Mouse (Mus musculus): ENCODE data around the gene Nme4. TPM values are rescaled to one million over a fixed set of nuclear protein-coding genes. Genes with fewer than 3 reads are reported as not detected.

Gene Nme4
- polyA plus RNA-seq, 1 experiment from 2014 or later: 57.6 TPM

DNA sequence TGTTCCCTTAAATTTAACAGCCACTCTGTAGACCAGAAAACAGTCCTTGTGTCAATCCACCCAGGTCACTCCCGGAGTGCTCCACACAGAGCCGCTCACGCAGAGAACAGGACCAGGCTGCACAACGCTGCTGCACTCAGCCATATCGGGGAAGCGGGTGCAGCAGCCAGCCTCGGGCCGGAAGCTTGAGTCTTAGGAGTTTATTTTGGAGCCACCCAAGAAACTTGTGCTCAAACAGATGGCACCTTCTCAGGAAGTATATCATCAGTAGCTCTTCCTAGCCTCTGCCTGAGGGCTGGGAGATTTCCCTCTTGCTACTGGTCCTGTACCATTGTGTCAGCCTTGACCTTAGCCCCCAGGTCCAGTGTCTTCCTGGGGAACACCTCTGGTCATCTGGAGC is 38.1 kb downstream of the Nme4 start:
- H3K4me2 ChIP-seq (ENCODE audit: low read length): no peak overlapping the region
- H3K27me3 ChIP-seq (ENCODE audit: insufficient read depth, low read length): no peaks in the 10 kb centered on the region
- H3K4me1 ChIP-seq (replicated peaks; ENCODE audit: insufficient read depth, low read length): peaks cover 12% of the 10 kb centered on the region; the same call in 1 of the 2 replicates
- no peak for DNase-seq (ENCODE audit: low spot score)
- no peak overlapping the region for H3K4me3 ChIP-seq (replicated peaks; ENCODE audit: low read depth, low read length)
- H3K36me3 ChIP-seq (ENCODE audit: insufficient read depth, low read length): no peaks in the 10 kb centered on the region
- no peak for TF ChIP-seq CTCF (IDR thresholded peaks at IDR 0.05; ENCODE audit: low read depth)
- no peaks in the 10 kb centered on the region for H3K9me3 ChIP-seq (replicated peaks; ENCODE audit: low read length)
- no peak for ATAC-seq (replicated peaks; ENCODE audit: low FRiP score, low read depth)
- 64% methylated on average over 8 of the region's 8 CpGs for WGBS
- no peak overlapping the region for H3K9ac ChIP-seq (ENCODE audit: low read depth, low read length)
- no peak overlapping the region for H3K27ac ChIP-seq

DNA sequence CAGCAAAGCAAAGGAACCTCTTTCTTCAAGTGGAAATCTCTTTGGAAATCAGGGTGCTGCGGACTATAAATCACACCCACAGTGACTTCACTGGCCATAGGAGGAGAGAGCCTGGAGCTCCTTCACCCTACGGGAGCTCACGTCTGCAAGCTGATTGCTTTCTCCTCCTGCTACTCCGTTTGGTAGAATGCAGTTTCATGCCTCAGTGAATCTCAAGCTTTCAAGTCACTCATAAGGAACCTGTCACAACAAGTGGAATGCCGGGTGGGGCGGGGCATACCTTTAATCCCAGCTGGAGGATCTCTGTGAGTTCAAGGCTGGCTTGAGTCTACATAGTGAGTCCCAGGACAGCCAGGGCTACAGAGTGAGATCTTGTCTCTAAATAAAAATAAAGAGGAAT is 40.2 kb downstream of the Nme4 start:
- ATAC-seq (replicated peaks; ENCODE audit: low FRiP score, low read depth) (peak; percentile 66), DNase-seq (ENCODE audit: low spot score) (peak; percentile 65)
- 30% methylated on average over 6 of the region's 6 CpGs for WGBS
- H3K9ac ChIP-seq (ENCODE audit: low read depth, low read length): no peak overlapping the region
- no peaks in the 10 kb centered on the region for H3K27me3 ChIP-seq (ENCODE audit: insufficient read depth, low read length)
- no peak overlapping the region; the same call in 1 of the 2 replicates for H3K4me2 ChIP-seq (ENCODE audit: low read length)
- peaks cover 12% of the 10 kb centered on the region; the same call in 1 of the 2 replicates for H3K4me1 ChIP-seq (replicated peaks; ENCODE audit: insufficient read depth, low read length)
- H3K9me3 ChIP-seq (replicated peaks; ENCODE audit: low read length): no peaks in the 10 kb centered on the region
- no peaks in the 10 kb centered on the region for H3K36me3 ChIP-seq (ENCODE audit: insufficient read depth, low read length)
- peak overlapping the region; percentile 77 for H3K27ac ChIP-seq
- TF ChIP-seq CTCF (IDR thresholded peaks at IDR 0.05; ENCODE audit: low read depth): no peak
- H3K4me3 ChIP-seq (replicated peaks; ENCODE audit: low read depth, low read length): no peak overlapping the region

GRCm38 (mm10) chr17:26054133-26054845 is 41.1 kb downstream of the Nme4 start:
- Histone ChIP-seq H3K4me1 (replicated peaks; ENCODE audit: insufficient read depth, low read length) (peaks cover 12% of the 10 kb centered on the region; the same call in 1 of the 2 replicates), H3K36me3 (ENCODE audit: insufficient read depth, low read length) (no peaks in the 10 kb centered on the region), H3K4me3 (replicated peaks; ENCODE audit: low read depth, low read length) (no peak overlapping the region), H3K27me3 (ENCODE audit: insufficient read depth, low read length) (no peaks in the 10 kb centered on the region), H3K27ac (peak overlapping the region; percentile 77), H3K4me2 (ENCODE audit: low read length) (no peak overlapping the region), H3K9me3 (replicated peaks; ENCODE audit: low read length) (no peaks in the 10 kb centered on the region), H3K9ac (ENCODE audit: low read depth, low read length) (no peak overlapping the region)
- peak; percentile 23; the same call in 1 of the 2 replicates for TF ChIP-seq CTCF (IDR thresholded peaks at IDR 0.05; ENCODE audit: low read depth)
- DNase-seq (ENCODE audit: low spot score) (peak; percentile 92), ATAC-seq (replicated peaks; ENCODE audit: low FRiP score, low read depth) (peak; percentile 87)
- WGBS: 32% methylated on average over 17 of the region's 17 CpGs

DNA sequence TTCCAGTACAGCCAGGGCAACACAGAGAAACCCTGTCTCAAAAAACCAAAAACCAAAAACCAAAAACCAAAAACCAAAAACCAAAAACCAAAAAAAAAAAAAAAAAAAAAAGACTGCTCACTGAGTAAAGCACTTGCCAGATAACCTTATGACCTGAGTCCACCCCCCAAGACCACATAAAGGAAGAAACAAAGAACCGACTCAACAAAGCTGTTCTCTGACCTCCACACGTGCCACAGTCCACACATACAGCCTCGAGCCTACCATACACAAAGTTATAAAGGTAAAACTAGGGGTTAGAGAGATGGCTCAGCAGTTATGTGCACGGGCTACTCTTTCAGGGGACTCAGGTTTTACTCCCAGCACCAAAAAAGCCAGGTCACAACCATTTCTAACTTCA is 42.7 kb downstream of the Nme4 start:
- Histone ChIP-seq H3K4me1 (replicated peaks; ENCODE audit: insufficient read depth, low read length) (peaks cover 12% of the 10 kb centered on the region; the same call in 1 of the 2 replicates), H3K9me3 (replicated peaks; ENCODE audit: low read length) (no peaks in the 10 kb centered on the region), H3K27ac (no peak overlapping the region), H3K9ac (ENCODE audit: low read depth, low read length) (no peak overlapping the region), H3K4me3 (replicated peaks; ENCODE audit: low read depth, low read length) (no peak overlapping the region), H3K27me3 (ENCODE audit: insufficient read depth, low read length) (no peaks in the 10 kb centered on the region), H3K4me2 (ENCODE audit: low read length) (no peak overlapping the region), H3K36me3 (ENCODE audit: insufficient read depth, low read length) (no peaks in the 10 kb centered on the region)
- TF ChIP-seq CTCF (IDR thresholded peaks at IDR 0.05; ENCODE audit: low read depth): no peak
- no peak for ATAC-seq (replicated peaks; ENCODE audit: low FRiP score, low read depth)
- WGBS: 86% methylated on average over 4 of the region's 4 CpGs
- DNase-seq (ENCODE audit: low spot score): no peak

DNA sequence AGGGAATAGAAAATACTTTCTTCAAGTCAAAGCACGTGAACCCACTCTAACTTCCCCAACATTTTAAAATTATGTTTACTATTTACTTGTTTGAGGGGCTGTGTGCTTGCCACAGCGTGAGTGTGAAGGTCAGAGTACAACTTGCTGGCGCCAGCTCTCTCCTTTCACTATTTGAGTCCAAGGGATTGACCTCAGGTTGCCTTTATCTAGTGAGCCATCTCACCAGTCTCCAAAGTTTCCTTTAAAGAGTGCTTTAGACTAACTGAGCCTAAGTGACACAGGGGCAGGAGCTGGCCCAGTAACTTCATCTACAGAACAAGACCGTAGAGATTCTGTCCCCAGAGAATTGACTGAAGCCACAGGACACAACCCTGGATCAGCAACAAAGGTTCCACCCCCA is 43.3 kb downstream of the Nme4 start:
- WGBS: 80% methylated on average over 4 of the region's 4 CpGs
- Histone ChIP-seq H3K27ac (no peak overlapping the region), H3K4me3 (replicated peaks; ENCODE audit: low read depth, low read length) (no peak overlapping the region), H3K36me3 (ENCODE audit: insufficient read depth, low read length) (no peaks in the 10 kb centered on the region), H3K4me2 (ENCODE audit: low read length) (no peak overlapping the region), H3K4me1 (replicated peaks; ENCODE audit: insufficient read depth, low read length) (peaks cover 9% of the 10 kb centered on the region; the same call in 1 of the 2 replicates), H3K9me3 (replicated peaks; ENCODE audit: low read length) (no peaks in the 10 kb centered on the region), H3K27me3 (ENCODE audit: insufficient read depth, low read length) (no peaks in the 10 kb centered on the region), H3K9ac (ENCODE audit: low read depth, low read length) (no peak overlapping the region)
- DNase-seq (ENCODE audit: low spot score) (no peak), ATAC-seq (replicated peaks; ENCODE audit: low FRiP score, low read depth) (no peak)
- TF ChIP-seq CTCF (IDR thresholded peaks at IDR 0.05; ENCODE audit: low read depth): no peak

DNA sequence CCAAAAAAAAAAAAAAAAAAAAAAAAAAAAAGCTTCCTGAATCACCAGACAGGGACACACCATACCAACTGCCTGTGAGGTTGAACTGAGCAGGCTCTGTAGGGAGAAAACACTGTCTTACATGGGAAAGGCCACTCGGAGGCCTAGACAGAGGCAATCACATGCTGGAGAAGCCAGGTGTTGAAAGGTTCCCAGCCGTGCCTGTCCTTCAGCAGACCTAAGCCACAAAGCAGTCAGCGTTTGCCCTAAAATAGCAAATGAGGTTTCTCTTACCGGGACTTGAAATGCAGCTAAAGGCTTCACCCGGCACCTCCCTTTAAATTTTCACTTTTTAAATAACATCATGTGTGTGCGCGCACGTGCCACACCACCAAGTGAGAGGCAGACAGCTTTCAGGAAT is 47.3 kb downstream of the Nme4 start:
- Histone ChIP-seq H3K9ac (ENCODE audit: low read depth, low read length) (no peak overlapping the region), H3K4me1 (replicated peaks; ENCODE audit: insufficient read depth, low read length) (no peaks in the 10 kb centered on the region), H3K4me3 (replicated peaks; ENCODE audit: low read depth, low read length) (no peak overlapping the region), H3K27ac (no peak overlapping the region), H3K4me2 (ENCODE audit: low read length) (no peak overlapping the region), H3K9me3 (replicated peaks; ENCODE audit: low read length) (no peaks in the 10 kb centered on the region), H3K36me3 (ENCODE audit: insufficient read depth, low read length) (no peaks in the 10 kb centered on the region), H3K27me3 (ENCODE audit: insufficient read depth, low read length) (no peaks in the 10 kb centered on the region)
- 82% methylated on average over 8 of the region's 8 CpGs for WGBS
- DNase-seq (ENCODE audit: low spot score): no peak
- ATAC-seq (replicated peaks; ENCODE audit: low FRiP score, low read depth): no peak
- no peak for TF ChIP-seq CTCF (IDR thresholded peaks at IDR 0.05; ENCODE audit: low read depth)

All from kidney, postnatal 0 days (tissue).